Mouse (Mus musculus): ENCODE measurements around the gene Gm49336. TPM values are rescaled to one million over a fixed set of nuclear protein-coding genes. Genes with fewer than 3 reads are reported as not detected.

Gene Gm49336
- total RNA-seq, 1 experiment = 29.6 TPM

DNA sequence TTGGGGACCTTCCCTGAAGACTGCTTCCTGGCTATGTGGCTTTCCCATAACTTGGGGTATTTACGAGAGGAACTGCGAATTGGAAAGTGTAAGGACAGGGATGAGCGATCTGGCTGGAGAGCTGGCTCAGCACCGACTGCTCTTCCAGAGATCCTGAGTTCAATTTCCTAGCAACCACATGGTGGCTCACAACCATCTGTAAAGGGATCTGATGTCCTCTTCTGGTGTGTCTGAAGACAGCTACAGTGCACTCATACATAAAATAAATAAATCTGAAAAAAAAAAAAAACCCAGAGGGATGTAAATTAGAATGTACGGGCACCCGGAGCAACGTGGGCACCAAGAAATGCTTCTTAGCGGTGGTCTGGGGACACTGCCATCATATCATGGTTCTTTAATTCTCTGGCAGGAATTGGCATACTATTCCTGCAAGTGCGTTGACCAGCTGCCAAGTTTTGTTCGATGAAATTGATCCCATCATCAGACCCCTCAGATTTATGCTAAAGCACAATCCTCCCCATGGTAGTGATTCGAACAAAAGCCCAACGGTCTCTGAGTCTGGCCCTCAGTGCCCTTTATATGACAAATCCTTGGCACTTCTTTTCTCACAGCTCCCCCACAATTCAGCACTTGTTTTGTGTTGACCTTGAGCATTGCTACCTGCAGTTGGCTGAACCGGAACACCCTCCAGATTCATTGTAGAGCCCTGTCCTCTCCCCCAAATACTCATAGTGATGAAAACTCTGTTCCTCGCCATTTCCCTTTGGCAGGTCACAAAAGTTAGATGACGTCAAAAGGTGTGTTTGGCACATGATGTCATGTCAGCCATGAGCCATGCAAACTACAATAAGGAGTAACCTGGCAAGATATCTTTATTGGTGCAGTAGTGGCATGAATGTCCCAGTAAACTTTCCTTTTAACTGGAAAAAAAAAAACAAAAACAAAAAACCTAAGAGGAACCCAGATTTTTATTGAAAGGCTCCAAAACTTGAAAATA lies 995 bp upstream of the Gm49336 start:
- Histone ChIP-seq H3K4me3 (ENCODE audit: insufficient read depth in 1 of 2, low read depth in 1 of 2, low read length in 2 of 2, poor library complexity in 1 of 2, severe bottlenecking in 1 of 2) (peak overlapping the region; percentile 76 to 85), H3K36me3 (ENCODE audit: control insufficient read depth, insufficient read depth, low read length, poor library complexity, severe bottlenecking) (no peaks in the 10 kb centered on the region), H3K4me1 (ENCODE audit: control insufficient read depth in 2 of 2, insufficient read depth in 2 of 2, low read length in 2 of 2, poor library complexity in 1 of 2) (peaks cover 0 to 3% of the 10 kb centered on the region in 2 experiments; a peak in 1 of 4 replicates), H3K27ac (ENCODE audit: insufficient read depth, low read depth, low read length, poor library complexity, severe bottlenecking) (peak overlapping the region; percentile 54; the same call in 1 of the 2 replicates), H3K9ac (ENCODE audit: insufficient read depth, low read depth, low read length, poor library complexity, severe bottlenecking) (peak overlapping the region; percentile 93), H3K9me3 (ENCODE audit: control insufficient read depth, insufficient read depth, low read depth, low read length) (no peaks in the 10 kb centered on the region)
- no peak for TF ChIP-seq HCFC1 (IDR thresholded peaks at IDR 0.05; ENCODE audit: borderline replicate concordance, insufficient read depth, low read length)
- TF ChIP-seq CHD2 (IDR thresholded peaks at IDR 0.05; ENCODE audit: low read depth, low read length) = no peak
- TF ChIP-seq ZC3H11A (IDR thresholded peaks at IDR 0.05; ENCODE audit: borderline replicate concordance, low read depth, low read length) = no peak
- TF ChIP-seq MAFK (IDR thresholded peaks at IDR 0.05; ENCODE audit: insufficient read depth, low read depth, low read length) = no peak
- TF ChIP-seq ZNF384 (IDR thresholded peaks at IDR 0.05; ENCODE audit: low read depth, low read length) = no peak
- in situ Hi-C loops (cut with MboI; ENCODE audit: low sequenced_read_pairs in 2 of 2, unreplicated experiment in 2 of 2) = no loop called here
- no peak for DNase-seq (ENCODE audit: low read depth, low spot score)

DNA sequence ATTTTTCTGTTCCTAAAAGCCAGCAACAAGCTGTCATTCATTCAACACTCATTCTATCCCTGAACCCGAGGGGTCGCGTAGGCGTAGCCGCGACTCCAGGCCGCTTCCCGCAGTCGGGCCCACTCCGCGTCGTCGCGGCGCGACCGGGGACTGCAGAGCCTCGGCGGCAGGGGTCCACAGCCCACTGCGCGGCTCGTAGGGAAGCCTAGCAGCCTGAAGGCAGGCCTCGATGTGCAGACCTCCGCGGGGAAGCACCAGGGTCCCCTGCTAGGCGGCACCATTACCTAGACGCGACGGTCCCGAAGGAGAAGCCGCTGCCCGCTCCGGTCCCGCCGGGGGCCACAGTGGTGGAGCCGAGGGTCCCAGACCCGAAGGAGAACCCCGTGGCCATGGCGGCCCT lies 428 bp downstream of the Gm49336 start:
- no peak for DNase-seq (ENCODE audit: low read depth, low spot score)
- H3K4me3 ChIP-seq (ENCODE audit: insufficient read depth in 1 of 2, low read depth in 1 of 2, low read length in 2 of 2, poor library complexity in 1 of 2, severe bottlenecking in 1 of 2) = peak overlapping the region; percentile 76 to 95
- peak overlapping the region; percentile 47; the same call in 1 of the 2 replicates for H3K27ac ChIP-seq (ENCODE audit: insufficient read depth, low read depth, low read length, poor library complexity, severe bottlenecking)
- no peaks in the 10 kb centered on the region for H3K36me3 ChIP-seq (ENCODE audit: control insufficient read depth, insufficient read depth, low read length, poor library complexity, severe bottlenecking)
- in situ Hi-C loops (cut with MboI; ENCODE audit: low sequenced_read_pairs in 2 of 2, unreplicated experiment in 2 of 2) = no loop called here
- H3K9me3 ChIP-seq (ENCODE audit: control insufficient read depth, insufficient read depth, low read depth, low read length) = no peaks in the 10 kb centered on the region
- peak overlapping the region; percentile 96 for H3K9ac ChIP-seq (ENCODE audit: insufficient read depth, low read depth, low read length, poor library complexity, severe bottlenecking)
- no peak for TF ChIP-seq CHD2 (IDR thresholded peaks at IDR 0.05; ENCODE audit: low read depth, low read length)
- TF ChIP-seq ZNF384 (IDR thresholded peaks at IDR 0.05; ENCODE audit: low read depth, low read length) = no peak
- no peak for TF ChIP-seq MAFK (IDR thresholded peaks at IDR 0.05; ENCODE audit: insufficient read depth, low read depth, low read length)
- no peak for TF ChIP-seq ZC3H11A (IDR thresholded peaks at IDR 0.05; ENCODE audit: borderline replicate concordance, low read depth, low read length)
- TF ChIP-seq HCFC1 (IDR thresholded peaks at IDR 0.05; ENCODE audit: borderline replicate concordance, insufficient read depth, low read length) = no peak
- peaks cover 0 to 3% of the 10 kb centered on the region in 2 experiments; a peak in 1 of 4 replicates for H3K4me1 ChIP-seq (ENCODE audit: control insufficient read depth in 2 of 2, insufficient read depth in 2 of 2, low read length in 2 of 2, poor library complexity in 1 of 2)

DNA sequence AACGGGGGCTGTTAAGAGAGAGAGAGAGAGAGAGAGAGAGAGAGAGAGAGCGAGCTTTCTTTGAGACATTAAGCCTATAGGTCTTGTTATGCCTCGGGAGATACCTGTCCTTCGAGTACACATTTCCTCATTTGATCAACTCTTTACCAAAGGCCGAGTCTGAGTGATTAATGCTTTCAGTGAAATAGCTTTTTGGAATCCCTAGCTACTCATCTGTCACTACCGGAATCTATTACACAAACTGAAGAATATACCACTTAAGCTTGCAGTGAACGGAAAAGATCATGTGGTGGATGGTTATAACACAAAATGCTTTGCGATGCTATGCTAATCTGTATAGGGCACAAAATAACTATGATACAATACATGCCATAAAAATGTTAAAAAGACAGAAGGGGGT lies 941 bp downstream of the Gm49336 start:
- H3K4me3 ChIP-seq (ENCODE audit: insufficient read depth in 1 of 2, low read depth in 1 of 2, low read length in 2 of 2, poor library complexity in 1 of 2, severe bottlenecking in 1 of 2) = peak overlapping the region; percentile 76 to 95
- peak overlapping the region; percentile 58; the same call in 1 of the 2 replicates for H3K9ac ChIP-seq (ENCODE audit: insufficient read depth, low read depth, low read length, poor library complexity, severe bottlenecking)
- H3K4me1 ChIP-seq (ENCODE audit: control insufficient read depth in 2 of 2, insufficient read depth in 2 of 2, low read length in 2 of 2, poor library complexity in 1 of 2) = peaks cover 0 to 3% of the 10 kb centered on the region in 2 experiments; a peak in 1 of 4 replicates
- DNase-seq (ENCODE audit: low read depth, low spot score) = no peak
- no peaks in the 10 kb centered on the region for H3K9me3 ChIP-seq (ENCODE audit: control insufficient read depth, insufficient read depth, low read depth, low read length)
- TF ChIP-seq ZNF384 (IDR thresholded peaks at IDR 0.05; ENCODE audit: low read depth, low read length) = no peak
- TF ChIP-seq MAFK (IDR thresholded peaks at IDR 0.05; ENCODE audit: insufficient read depth, low read depth, low read length) = no peak
- in situ Hi-C loops (cut with MboI; ENCODE audit: low sequenced_read_pairs in 2 of 2, unreplicated experiment in 2 of 2) = no loop called here
- H3K27ac ChIP-seq (ENCODE audit: insufficient read depth, low read depth, low read length, poor library complexity, severe bottlenecking) = no peak overlapping the region
- H3K36me3 ChIP-seq (ENCODE audit: control insufficient read depth, insufficient read depth, low read length, poor library complexity, severe bottlenecking) = no peaks in the 10 kb centered on the region

DNA sequence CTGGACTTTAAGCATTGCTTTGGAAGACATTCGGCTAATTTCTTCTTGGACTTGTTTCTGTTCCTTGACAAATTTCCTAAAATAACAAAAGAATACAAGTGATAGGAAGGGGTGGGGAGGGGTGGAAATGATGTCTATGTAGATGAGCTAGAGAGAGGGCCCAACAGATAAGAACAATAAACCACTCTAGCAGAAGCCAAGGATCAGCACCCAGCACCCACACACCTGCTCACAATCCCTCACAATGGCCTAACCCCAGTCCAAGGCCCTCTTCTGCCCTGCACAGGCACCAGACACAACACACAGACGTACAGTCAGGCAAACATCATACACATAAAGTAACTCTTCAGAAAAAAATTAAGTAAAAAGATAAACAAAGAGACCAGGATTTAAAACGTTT lies 12.8 kb downstream of the Gm49336 start:
- Histone ChIP-seq H3K4me3 (ENCODE audit: insufficient read depth in 1 of 2, low read depth in 1 of 2, low read length in 2 of 2, poor library complexity in 1 of 2, severe bottlenecking in 1 of 2) (no peak overlapping the region), H3K36me3 (ENCODE audit: control insufficient read depth, insufficient read depth, low read length, poor library complexity, severe bottlenecking) (peaks cover 16% of the 10 kb centered on the region), H3K27ac (ENCODE audit: insufficient read depth, low read depth, low read length, poor library complexity, severe bottlenecking) (no peak overlapping the region), H3K9me3 (ENCODE audit: control insufficient read depth, insufficient read depth, low read depth, low read length) (no peaks in the 10 kb centered on the region), H3K4me1 (ENCODE audit: control insufficient read depth in 2 of 2, insufficient read depth in 2 of 2, low read length in 2 of 2, poor library complexity in 1 of 2) (no peaks in the 10 kb centered on the region), H3K9ac (ENCODE audit: insufficient read depth, low read depth, low read length, poor library complexity, severe bottlenecking) (no peak overlapping the region)
- DNase-seq (ENCODE audit: low read depth, low spot score) = no peak
- in situ Hi-C loops (cut with MboI; ENCODE audit: low sequenced_read_pairs in 2 of 2, unreplicated experiment in 2 of 2) = no loop called here
- TF ChIP-seq ZNF384 (IDR thresholded peaks at IDR 0.05; ENCODE audit: low read depth, low read length) = no peak
- TF ChIP-seq HCFC1 (IDR thresholded peaks at IDR 0.05; ENCODE audit: borderline replicate concordance, insufficient read depth, low read length) = no peak
- no peak for TF ChIP-seq MAFK (IDR thresholded peaks at IDR 0.05; ENCODE audit: insufficient read depth, low read depth, low read length)
- TF ChIP-seq ZC3H11A (IDR thresholded peaks at IDR 0.05; ENCODE audit: borderline replicate concordance, low read depth, low read length) = no peak
- no peak for TF ChIP-seq CHD2 (IDR thresholded peaks at IDR 0.05; ENCODE audit: low read depth, low read length)

Data from ES-E14 (cell line).